Mouse (Mus musculus): ENCODE results near the gene Ccdc136. TPM values are rescaled to one million over a fixed set of nuclear protein-coding genes. Genes with fewer than 3 reads are reported as not detected.
A peak's percentile ranks its signal among the peaks of the same experiment; 100 is the strongest.

The Ccdc136 gene
- total and polyA plus RNA-seq, 3 experiments, result 0.22 TPM; not detected in 2

DNA sequence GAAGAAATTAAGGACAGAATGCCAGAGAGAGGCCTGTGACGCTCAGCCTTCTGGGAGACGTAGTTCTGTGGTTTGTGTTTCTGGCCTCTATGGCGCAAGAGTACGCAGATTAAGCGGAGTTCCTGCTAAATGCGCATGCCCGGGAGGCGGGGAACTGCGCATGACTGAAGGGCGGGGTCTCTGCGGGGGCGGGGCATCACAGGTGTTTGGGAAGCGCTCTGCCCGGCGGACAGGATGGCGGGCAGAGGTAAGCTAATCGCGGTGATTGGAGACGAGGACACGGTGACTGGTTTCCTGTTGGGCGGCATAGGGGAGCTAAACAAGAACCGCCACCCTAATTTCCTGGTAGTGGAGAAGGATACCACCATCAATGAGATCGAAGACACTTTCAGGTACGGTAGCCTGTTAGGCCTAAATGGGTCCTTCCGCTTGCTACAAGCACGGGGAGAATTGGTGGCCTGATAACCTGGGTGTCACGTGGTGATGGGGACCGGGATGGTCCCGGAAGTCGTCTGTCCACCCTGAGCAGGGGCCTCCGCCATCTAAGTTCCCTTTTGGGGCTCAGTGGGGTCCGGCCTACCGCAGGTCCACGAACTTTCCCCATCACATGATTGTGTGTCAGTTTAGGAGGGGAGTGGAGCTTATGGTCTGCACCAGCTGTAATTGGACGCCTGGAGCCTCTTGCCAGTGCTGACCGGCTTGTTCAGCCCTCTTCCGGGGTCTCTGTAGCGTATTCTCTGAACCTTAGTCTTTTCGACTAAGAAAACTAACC lies 71.7 kb downstream of the Ccdc136 start, which contains the start of gene Atp6v1f (continued):
- TF ChIP-seq POLR2AphosphoS2 (IDR thresholded peaks at IDR 0.05; ENCODE audit: low read length), result peak; percentile 75; the same call in 1 of the 2 replicates
- TF ChIP-seq GABPA (IDR thresholded peaks at IDR 0.05; ENCODE audit: low read depth, low read length), result no peak
- no peak for TF ChIP-seq ZKSCAN1 (IDR thresholded peaks at IDR 0.05; ENCODE audit: low read depth, low read length)
- TF ChIP-seq USF1 (IDR thresholded peaks at IDR 0.05; ENCODE audit: low read depth, low read length), result peak; percentile 97
- peak; percentile 46 to 84; a peak in 3 of 4 replicates for TF ChIP-seq POLR2A (IDR thresholded peaks at IDR 0.05; ENCODE audit: control insufficient read depth in 1 of 2, insufficient read depth in 1 of 2, low read depth in 1 of 2, low read length in 2 of 2, poor library complexity in 1 of 2)
- TF ChIP-seq RCOR1 (IDR thresholded peaks at IDR 0.05; ENCODE audit: low read depth, low read length), result peak; percentile 50; the same call in 1 of the 2 replicates
- peak; percentile 46 for TF ChIP-seq ETS1 (IDR thresholded peaks at IDR 0.05; ENCODE audit: low read depth, low read length)
- TF ChIP-seq ELF1 (IDR thresholded peaks at IDR 0.05; ENCODE audit: low read depth, low read length), result peak; percentile 89
- 0 out of 2 replicates have a peak, but pooled peaks have one; percentile 63 for TF ChIP-seq E2F4 (IDR thresholded peaks at IDR 0.05; ENCODE audit: borderline replicate concordance, low read depth, low read length)
- no peak for TF ChIP-seq RAD21 (IDR thresholded peaks at IDR 0.05; ENCODE audit: low read depth, low read length)
- 0 out of 2 replicates have a peak, but pooled peaks have one; percentile 47 for TF ChIP-seq CHD1 (IDR thresholded peaks at IDR 0.05; ENCODE audit: low read depth, low read length)
- peak; percentile 60 for TF ChIP-seq GATA1 (IDR thresholded peaks at IDR 0.05; ENCODE audit: low read depth, low read length)
- TF ChIP-seq SIN3A (IDR thresholded peaks at IDR 0.05; ENCODE audit: low read length), result peak; percentile 94

GRCm38 (mm10) chr6:29468851-29469250 lies 72.7 kb downstream of the Ccdc136 start:
- Histone ChIP-seq H3K79me2 (ENCODE audit: control insufficient read depth, insufficient read depth, low read length, poor library complexity) (peaks cover 14% of the 10 kb centered on the region), H3K27ac (ENCODE audit: control insufficient read depth, low read depth, low read length) (no peak overlapping the region; the same call in 1 of the 2 replicates), H3K36me3 (ENCODE audit: control insufficient read depth in 1 of 2, insufficient read depth in 2 of 2, low read length in 2 of 2) (peaks cover 3 to 14% of the 10 kb centered on the region in 2 experiments; a peak in 3 of 4 replicates), H3K9ac (ENCODE audit: control insufficient read depth, low read depth, low read length, poor library complexity, severe bottlenecking) (peak overlapping the region; percentile 89), H3K27me3 (ENCODE audit: control insufficient read depth in 1 of 2, insufficient read depth in 2 of 2, low read length in 2 of 2) (no peaks in the 10 kb centered on the region), H3K4me3 (ENCODE audit: control insufficient read depth in 1 of 2, insufficient read depth in 1 of 2, low read depth in 2 of 2, low read length in 2 of 2) (peak overlapping the region; percentile 93 to 94), H3K4me1 (ENCODE audit: control insufficient read depth in 1 of 2, insufficient read depth in 2 of 2, low read length in 2 of 2) (peaks cover 4 to 12% of the 10 kb centered on the region in 2 experiments; a peak in 3 of 4 replicates), H3K9me3 (replicated peaks; ENCODE audit: insufficient read depth, low read length) (no peaks in the 10 kb centered on the region)
- no peak for DNase-seq (ENCODE audit: low read depth, low spot score)
- no peak for TF ChIP-seq RCOR1 (IDR thresholded peaks at IDR 0.05; ENCODE audit: low read depth, low read length)
- TF ChIP-seq NRF1 (IDR thresholded peaks at IDR 0.05; ENCODE audit: insufficient read depth, low read depth, low read length, poor library complexity, severe bottlenecking), result no peak
- no peak for TF ChIP-seq ZC3H11A (IDR thresholded peaks at IDR 0.05; ENCODE audit: low read depth, low read length)
- TF ChIP-seq BHLHE40 (IDR thresholded peaks at IDR 0.05; ENCODE audit: borderline replicate concordance, low read depth, low read length), result no peak
- no peak for TF ChIP-seq CTCF (IDR thresholded peaks at IDR 0.05 in 2 of 3, conservative IDR thresholded peaks at IDR 0.05 in 1 of 3; ENCODE audit: control insufficient read depth in 1 of 3, insufficient read depth in 1 of 3, low read depth in 2 of 3, low read length in 3 of 3, poor library complexity in 1 of 3, severe bottlenecking in 1 of 3)
- no peak for TF ChIP-seq SIN3A (IDR thresholded peaks at IDR 0.05; ENCODE audit: low read length)
